Mouse (Mus musculus): ENCODE data around the gene Pabpc4.

DNA sequence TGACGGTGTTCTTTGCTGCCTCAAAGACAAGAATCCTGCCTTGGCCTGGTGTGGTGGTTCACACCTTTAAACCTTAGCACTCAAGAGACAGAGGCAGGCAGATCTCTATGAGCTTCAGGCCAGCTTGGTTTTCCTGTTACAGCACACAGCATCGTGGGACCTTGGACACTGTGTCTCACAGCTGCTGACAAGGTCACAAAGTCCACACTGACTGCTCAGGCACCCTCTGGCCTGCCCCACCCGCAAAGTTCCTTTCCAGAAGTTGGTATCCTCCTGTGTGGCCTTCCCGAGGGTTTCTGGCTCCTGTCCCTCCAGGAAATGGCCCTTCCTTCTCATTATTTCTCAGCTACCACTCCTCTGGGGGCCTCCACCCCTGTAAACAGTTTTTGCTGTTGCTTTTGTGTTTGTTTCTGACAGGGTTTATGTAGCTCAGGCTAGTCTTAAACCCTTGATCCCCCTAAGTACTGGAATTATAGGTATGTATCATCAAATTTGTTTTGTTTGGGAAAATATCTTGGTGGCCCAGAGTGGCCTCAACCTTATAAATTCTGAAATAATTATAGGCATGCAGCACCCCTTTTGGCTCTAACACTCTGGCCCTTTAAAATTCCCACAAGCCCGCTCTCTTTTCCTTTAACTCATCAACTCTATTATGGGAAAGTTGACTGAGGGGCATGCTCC, at the start of gene Pabpc4:
- TF ChIP-seq CTCF (IDR thresholded peaks at IDR 0.05; ENCODE audit: low read depth): no peak
- no peak for TF ChIP-seq EP300 (IDR thresholded peaks at IDR 0.05; ENCODE audit: low read depth)

All from liver, postnatal 0 days (tissue).